Mouse (Mus musculus) forebrain, embryonic 12.5 days (tissue): ENCODE results near the gene Zfp60. TPM values are rescaled to one million over a fixed set of nuclear protein-coding genes. Genes with fewer than 3 reads are reported as not detected.
"Not testable (repeated sequence)": the region's sequence is repeated elsewhere in the genome, so short reads cannot be mapped to it uniquely, and the experiment has no call there.

Experiments used
- ATAC-seq: fragments of 200-750 bp; cut with Nextera tagmentation; 2 replicates; pipeline ENCODE4 v1.8.0; 2017; ENCODE audit warnings: moderate TSS enrichment; ENCODE audit not compliant: low FRiP score
- H3K27ac ChIP-seq: fragments of 300-500 bp; sonication (generic); 2 replicates; pipeline ENCODE4 v1.5.1; 2016; ENCODE audit warnings: mild to moderate bottlenecking
- H3K27me3 ChIP-seq: fragments of 300-500 bp; sonication (generic); 2 replicates; pipeline ENCODE4 v1.6.1; 2016; ENCODE audit warnings: mild to moderate bottlenecking
- H3K36me3 ChIP-seq: fragments of 300-500 bp; sonication (generic); replicated peaks from 2 replicates; pipeline ENCODE4 v1.6.1; 2016; ENCODE audit warnings: mild to moderate bottlenecking
- H3K4me1 ChIP-seq: fragments of 300-500 bp; sonication (generic); 2 replicates; pipeline ENCODE4 v1.6.1; 2016
- H3K4me2 ChIP-seq: fragments of 300-500 bp; sonication (generic); 2 replicates; pipeline ENCODE4 v1.6.1; 2016; ENCODE audit warnings: mild to moderate bottlenecking, moderate library complexity
- H3K4me3 ChIP-seq: fragments of 300-500 bp; sonication (generic); replicated peaks from 2 replicates; pipeline ENCODE4 v1.5.1; 2016; ENCODE audit warnings: mild to moderate bottlenecking
- H3K9ac ChIP-seq: fragments of 300-500 bp; sonication (generic); 2 replicates; pipeline ENCODE4 v1.6.1; 2016; ENCODE audit warnings: mild to moderate bottlenecking
- H3K9me3 ChIP-seq: fragments of 300-500 bp; sonication (generic); 2 replicates; pipeline ENCODE4 v1.6.1; 2016
- WGBS: fragments of 180-500 bp; shearing (Covaris S2); methylation state at CpG from one replicate; pipeline ENCODE4 v1.1.7; 2016; 5-methylcytosine and 5-hydroxymethylcytosine counted together
- polyA plus RNA-seq: library from polyadenylated mRNA; unstranded; fragments of >200 nt; fragmentation: Nextera tagmentation; extraction: Ambion mirVana; gene quantifications from 2 replicates; pipeline ENCODE4 v1.2.1, GENCODE M21; 2016

The Zfp60 gene
- polyA plus RNA-seq, 1 experiment from 2014 or later: 108 TPM

DNA sequence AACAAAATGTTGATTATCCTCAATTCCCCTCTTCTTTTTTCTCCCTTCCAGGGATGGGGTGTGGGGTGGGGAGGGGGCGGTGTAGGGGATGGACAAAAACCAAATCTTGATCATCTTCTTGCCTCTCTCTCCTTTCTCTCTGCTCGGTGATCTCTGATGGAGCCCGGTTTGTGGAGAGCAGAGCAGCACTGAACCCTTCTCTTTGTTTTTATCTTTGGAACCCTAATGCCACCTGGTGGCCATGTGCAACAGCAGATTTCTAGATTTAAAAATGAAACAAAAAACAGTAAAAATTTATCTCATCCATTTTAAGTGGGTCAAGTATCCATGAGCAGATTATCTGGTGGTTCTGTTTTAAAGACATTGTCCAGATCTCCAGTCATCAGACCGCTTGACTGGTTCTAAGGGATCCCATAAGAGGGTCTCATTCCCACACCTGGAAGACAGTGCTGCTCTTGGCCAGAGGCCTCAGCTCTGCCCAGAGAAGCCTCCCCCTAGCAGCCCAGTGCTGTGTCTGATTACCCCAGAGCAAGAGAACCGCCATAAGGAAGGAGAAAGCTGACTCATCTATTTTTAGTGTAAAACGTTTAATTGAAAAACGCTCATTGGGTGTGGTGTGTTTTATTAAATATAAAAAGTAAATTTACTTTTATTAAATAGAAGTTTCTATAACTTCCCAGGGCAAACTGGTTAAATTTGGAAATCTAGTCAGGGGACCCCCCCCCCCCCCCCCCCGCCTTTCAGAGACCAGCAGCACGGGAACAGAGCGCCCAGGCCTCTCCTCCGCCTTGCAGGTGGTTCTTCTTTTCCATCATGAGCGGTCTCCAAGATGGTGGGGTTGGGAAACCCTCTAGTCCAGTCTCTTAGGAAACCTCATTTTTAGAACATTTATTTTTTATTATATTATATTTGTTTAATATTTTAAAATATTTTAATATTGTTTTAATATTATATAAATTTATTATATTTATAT, 5.3 kb upstream of the Zfp60 start:
- peak; percentile 85 for ATAC-seq
- H3K9me3 ChIP-seq: no peaks in the 10 kb centered on the region
- H3K9ac ChIP-seq: no peak overlapping the region
- no peaks in the 10 kb centered on the region; the same call in 1 of the 2 replicates for H3K4me1 ChIP-seq
- H3K27ac ChIP-seq: peak overlapping the region; percentile 51; the same call in 1 of the 2 replicates
- H3K36me3 ChIP-seq: no peaks in the 10 kb centered on the region
- no peak overlapping the region for H3K4me3 ChIP-seq
- H3K27me3 ChIP-seq: no peaks in the 10 kb centered on the region
- 38% methylated on average over 12 of the region's 12 CpGs for WGBS
- no peak overlapping the region for H3K4me2 ChIP-seq

DNA sequence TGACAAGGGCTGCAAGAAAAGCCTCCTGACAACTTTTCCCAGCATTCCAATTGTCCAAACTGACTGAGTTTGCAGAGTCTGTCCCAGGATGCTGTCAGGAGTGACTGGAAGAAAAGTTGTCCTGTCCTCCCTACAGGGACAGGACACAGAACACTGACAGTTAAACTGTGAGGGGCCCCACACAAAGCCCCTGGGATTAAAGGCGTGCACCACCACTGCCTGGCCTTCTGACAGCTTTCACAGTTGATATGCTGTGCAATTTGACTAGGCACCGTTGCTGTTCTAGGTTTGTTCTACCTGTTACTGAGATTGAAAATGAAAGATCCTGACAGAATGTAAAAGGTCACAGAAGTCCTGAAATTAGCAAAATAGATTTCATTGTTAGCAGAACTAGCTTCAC, 3.7 kb upstream of the Zfp60 start:
- no peak overlapping the region for H3K27ac ChIP-seq
- no peak overlapping the region for H3K4me2 ChIP-seq
- H3K4me3 ChIP-seq: no peak overlapping the region
- ATAC-seq: no peak
- no peaks in the 10 kb centered on the region for H3K27me3 ChIP-seq
- H3K9ac ChIP-seq: no peak overlapping the region; the same call in 1 of the 2 replicates
- peaks cover 4% of the 10 kb centered on the region for H3K4me1 ChIP-seq
- 62% methylated on average over 2 of the region's 2 CpGs for WGBS
- no peaks in the 10 kb centered on the region for H3K36me3 ChIP-seq
- H3K9me3 ChIP-seq: no peaks in the 10 kb centered on the region

DNA sequence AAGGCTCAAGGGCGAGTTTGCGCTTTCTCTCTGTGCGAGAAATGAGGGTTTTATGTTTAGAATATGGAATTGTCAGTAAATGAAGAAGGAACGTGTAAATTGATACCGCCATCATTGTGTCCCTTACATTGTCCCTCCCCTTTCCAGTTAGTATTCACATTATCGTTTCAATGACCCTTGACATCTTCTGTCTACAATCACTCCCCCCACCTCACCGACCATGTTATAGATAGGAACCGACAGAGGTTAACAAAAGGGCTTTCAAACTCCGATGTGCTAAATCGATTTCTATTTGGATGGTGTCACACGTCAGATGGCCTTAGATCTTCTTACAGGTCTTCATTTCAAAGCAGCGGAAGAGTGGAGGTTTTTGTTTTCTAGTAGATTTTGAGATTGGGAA, 757 bp downstream of the Zfp60 start:
- H3K4me2 ChIP-seq: peak overlapping the region; percentile 71

GRCm38 (mm10) chr7:27732508-27732907, 1.3 kb downstream of the Zfp60 start:
- Histone ChIP-seq H3K27ac (peak overlapping the region; percentile 98), H3K27me3 (no peaks in the 10 kb centered on the region), H3K9me3 (no peaks in the 10 kb centered on the region), H3K4me2 (peak overlapping the region; percentile 71), H3K4me1 (peaks cover 38% of the 10 kb centered on the region), H3K36me3 (peaks cover under 1% of the 10 kb centered on the region; the same call in 1 of the 2 replicates), H3K4me3 (peak overlapping the region; percentile 57), H3K9ac (peak overlapping the region; percentile 79)
- 52% methylated on average over 6 of the region's 6 CpGs for WGBS
- no peak for ATAC-seq

More for the DNA sequence above, 757 bp downstream of the Zfp60 start:
- Histone ChIP-seq H3K27ac (peak overlapping the region; percentile 98), H3K27me3 (no peaks in the 10 kb centered on the region), H3K4me3 (peak overlapping the region; percentile 57), H3K36me3 (no peaks in the 10 kb centered on the region), H3K4me1 (peaks cover 38% of the 10 kb centered on the region), H3K9ac (peak overlapping the region; percentile 79), H3K9me3 (no peaks in the 10 kb centered on the region)
- 3% methylated on average over 12 of the region's 12 CpGs for WGBS
- ATAC-seq: peak; percentile 39

- 15% methylated on average over 5 of the region's 5 CpGs for WGBS
- H3K4me1 ChIP-seq: peaks cover 38% of the 10 kb centered on the region
- peak overlapping the region; percentile 40 for H3K9ac ChIP-seq
- no peak for ATAC-seq
- H3K9me3 ChIP-seq: no peaks in the 10 kb centered on the region
- H3K4me3 ChIP-seq: peak overlapping the region; percentile 16; the same call in 1 of the 2 replicates
- peaks cover 27% of the 10 kb centered on the region for H3K36me3 ChIP-seq
- peak overlapping the region; percentile 40 for H3K4me2 ChIP-seq
- no peaks in the 10 kb centered on the region for H3K27me3 ChIP-seq
- peak overlapping the region; percentile 82 for H3K27ac ChIP-seq
These were observed 4.3 kb downstream of the Zfp60 start for GRCm38 (mm10) chr7:27735457-27735856.

DNA sequence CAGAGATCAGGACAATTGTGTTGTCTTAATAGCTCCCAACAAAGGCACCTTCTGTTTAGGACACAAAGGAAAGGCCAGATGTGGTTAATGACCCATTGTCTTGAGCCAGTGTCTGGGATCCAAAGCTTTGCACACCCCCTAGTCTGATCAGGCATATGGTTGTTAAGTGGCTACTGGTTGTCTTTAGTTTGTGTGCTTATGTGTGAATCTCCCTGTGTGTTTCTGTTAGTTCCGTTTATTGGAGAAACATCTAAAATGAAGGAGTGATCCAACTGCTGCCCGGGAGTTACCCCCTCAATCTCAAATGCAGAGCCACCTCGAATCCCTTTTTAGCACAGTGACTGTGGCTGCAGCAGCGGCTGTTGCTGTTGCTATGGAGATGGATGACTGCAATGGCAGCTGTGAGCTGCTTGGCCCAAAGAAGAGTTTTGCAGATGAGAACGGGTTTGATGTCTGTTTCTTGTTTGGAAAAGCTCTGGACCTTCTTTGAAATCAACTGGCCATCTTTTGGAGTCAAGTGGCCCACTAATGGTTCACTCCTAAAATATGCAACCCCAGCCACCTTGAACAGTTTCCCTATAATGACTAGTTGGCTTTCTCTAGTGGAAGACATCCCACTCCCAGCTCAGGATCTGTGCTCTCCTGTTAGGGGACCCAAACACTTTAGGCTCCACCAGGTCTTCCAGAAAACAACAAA, 25.3 kb downstream of the Zfp60 start:
- H3K4me3 ChIP-seq: no peak overlapping the region
- H3K27me3 ChIP-seq: no peaks in the 10 kb centered on the region
- H3K4me1 ChIP-seq: peaks cover 22% of the 10 kb centered on the region
- peaks cover 22% of the 10 kb centered on the region for H3K36me3 ChIP-seq
- H3K9me3 ChIP-seq: no peaks in the 10 kb centered on the region
- H3K27ac ChIP-seq: peak overlapping the region; percentile 86
- ATAC-seq: peak; percentile 73
- peak overlapping the region; percentile 1; the same call in 1 of the 2 replicates for H3K4me2 ChIP-seq
- 11% methylated on average over 5 of the region's 5 CpGs for WGBS
- no peak overlapping the region for H3K9ac ChIP-seq

GRCm38 (mm10) chr7:27757048-27757375, 25.8 kb downstream of the Zfp60 start:
- H3K4me3 ChIP-seq: no peak overlapping the region
- no peak overlapping the region for H3K9ac ChIP-seq
- peak overlapping the region; percentile 86 for H3K27ac ChIP-seq
- peaks cover 22% of the 10 kb centered on the region for H3K4me1 ChIP-seq
- peaks cover 17% of the 10 kb centered on the region for H3K36me3 ChIP-seq
- no peaks in the 10 kb centered on the region for H3K27me3 ChIP-seq
- 8% methylated on average over 3 of the region's 3 CpGs for WGBS
- H3K4me2 ChIP-seq: no peak overlapping the region
- ATAC-seq: 0 out of 2 replicates have a peak, but pooled peaks have one; percentile 54
- no peaks in the 10 kb centered on the region for H3K9me3 ChIP-seq

GRCm38 (mm10) chr7:27765176-27765886, 34.1 kb downstream of the Zfp60 start:
- 17% methylated on average over 17 of the region's 17 CpGs for WGBS
- H3K9me3 ChIP-seq: no peaks in the 10 kb centered on the region
- H3K9ac ChIP-seq: 0 out of 2 replicates have a peak overlapping the region, but pooled peaks have one; percentile 29
- no peaks in the 10 kb centered on the region for H3K27me3 ChIP-seq
- no peak for ATAC-seq
- peak overlapping the region; percentile 37 for H3K4me3 ChIP-seq
- H3K27ac ChIP-seq: no peak overlapping the region
- H3K4me1 ChIP-seq: peaks cover 4% of the 10 kb centered on the region
- H3K4me2 ChIP-seq: peak overlapping the region; percentile 50
- no peaks in the 10 kb centered on the region for H3K36me3 ChIP-seq

- ATAC-seq: no peak
- H3K9me3 ChIP-seq: peaks cover 14% of the 10 kb centered on the region
These were observed 58.1 kb downstream of the Zfp60 start for GRCm38 (mm10) chr7:27789306-27789705.

GRCm38 (mm10) chr7:27793865-27794264, 62.7 kb downstream of the Zfp60 start:
- H3K4me1 ChIP-seq: peaks cover 28% of the 10 kb centered on the region
- not testable (repeated sequence) for ATAC-seq, H3K27me3 ChIP-seq, H3K9me3 ChIP-seq, H3K9ac ChIP-seq, H3K36me3 ChIP-seq, H3K4me3 ChIP-seq, H3K4me2 ChIP-seq
- 39% methylated on average over 3 of the region's 3 CpGs for WGBS
- peak overlapping the region; percentile 75 for H3K27ac ChIP-seq

More at GRCm38 (mm10) chr7:27789306-27789705, 58.1 kb downstream of the Zfp60 start:
- WGBS: 85% methylated on average over 5 of the region's 5 CpGs
- Histone ChIP-seq H3K4me2 (no peak overlapping the region), H3K4me3 (no peak overlapping the region), H3K9ac (no peak overlapping the region), H3K36me3 (no peaks in the 10 kb centered on the region), H3K4me1 (peaks cover 4% of the 10 kb centered on the region; the same call in 1 of the 2 replicates), H3K27me3 (no peaks in the 10 kb centered on the region), H3K27ac (no peak overlapping the region)

DNA sequence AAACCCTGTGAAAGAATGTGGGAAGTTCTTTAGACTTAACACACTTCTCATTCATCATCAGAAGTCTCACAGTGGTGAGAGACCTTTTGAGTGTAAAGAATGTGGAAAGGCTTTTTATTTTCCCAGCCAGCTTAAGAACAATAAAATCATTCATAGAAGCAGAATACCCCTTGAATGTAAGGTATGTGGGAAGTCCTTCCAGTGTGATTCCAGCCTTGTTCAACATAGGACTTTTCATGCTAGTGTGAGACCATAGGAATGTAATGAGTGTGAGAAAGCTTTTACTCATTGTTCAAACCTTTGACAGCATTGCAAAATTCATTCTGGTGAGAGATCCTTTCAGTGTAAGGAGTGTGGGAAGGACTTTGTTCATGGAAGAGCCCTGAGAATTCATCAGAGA, 63.4 kb downstream of the Zfp60 start:
- Histone ChIP-seq H3K4me1 (peaks cover 33% of the 10 kb centered on the region), H3K9ac (no peak overlapping the region), H3K4me2 (no peak overlapping the region), H3K4me3 (no peak overlapping the region), H3K27me3 (no peaks in the 10 kb centered on the region), H3K27ac (peak overlapping the region; percentile 75), H3K9me3 (no peaks in the 10 kb centered on the region), H3K36me3 (no peaks in the 10 kb centered on the region)
- no peak for ATAC-seq
